12 mouse cellular contexts compared by ENCODE assay signal in the genomic region with DNA sequence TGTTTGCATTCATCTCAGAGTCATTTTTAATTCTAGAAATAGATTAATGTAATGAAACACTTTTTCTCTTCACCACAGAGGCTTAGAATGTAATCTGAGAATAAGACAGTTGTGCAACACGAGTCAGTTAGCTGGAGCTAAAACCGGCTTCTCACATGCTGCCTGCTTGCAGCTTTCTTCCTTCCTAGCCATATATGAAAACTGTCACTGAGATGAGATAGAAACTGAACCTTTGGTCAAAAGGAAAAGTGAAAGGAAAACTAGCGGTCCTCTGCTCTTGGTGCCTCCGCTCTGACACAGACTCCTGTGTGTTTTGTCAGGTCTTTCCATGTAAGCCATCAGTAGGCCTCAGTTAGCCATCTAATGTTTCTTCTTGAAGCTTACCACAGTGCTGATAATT.
A peak's percentile ranks its signal among the peaks of the same experiment; 100 is the strongest.
DNase-seq lines count a peak whose midpoint lies in the region; ATAC-seq lines count a peak whose summit lies in the region.
"Had no signal": no experiment of that assay in that cellular context is flagged by ENCODE, and none has a peak within 500 bp of the region (broad histone marks: within the 10 kb centered on the region; RNA-seq: fewer than 3 reads in every experiment).

No protein-coding gene starts in this region.

- no peak for ATAC-seq in embryonic facial prominence, embryonic 14.5 days (ENCODE audit: low read depth)
- no peak for ATAC-seq in liver, embryonic 16.5 days (ENCODE audit: low read depth)
- no peak for ATAC-seq in liver, embryonic 11.5 days (replicated peaks; ENCODE audit: low FRiP score)
- ATAC-seq in heart, embryonic 12.5 days (ENCODE audit: insufficient number of reproducible peaks, low FRiP score): no peak
- ATAC-seq in hindbrain, embryonic 14.5 days (ENCODE audit: low FRiP score): no peak

- H3K4me1 ChIP-seq in embryonic facial prominence, embryonic 14.5 days (ENCODE audit: control insufficient read depth, insufficient read depth, low read length): no peaks in the 10 kb centered on the region
- no peaks in the 10 kb centered on the region for H3K4me1 ChIP-seq in embryonic facial prominence, embryonic 10.5 days
- peaks cover 2% of the 10 kb centered on the region for H3K4me1 ChIP-seq in liver, embryonic 16.5 days (ENCODE audit: control insufficient read depth, low read depth, low read length)
- no peaks in the 10 kb centered on the region for H3K4me1 ChIP-seq in liver, embryonic 11.5 days (replicated peaks; ENCODE audit: control insufficient read depth, insufficient read depth, low read length)
- H3K4me1 ChIP-seq in heart, embryonic 12.5 days (replicated peaks): peaks cover 23% of the 10 kb centered on the region
- no peaks in the 10 kb centered on the region for H3K4me1 ChIP-seq in hindbrain, embryonic 14.5 days (replicated peaks; ENCODE audit: control insufficient read depth, insufficient read depth, low read length)
- H3K4me1 ChIP-seq: forebrain, embryonic 12.5 days; neural tube, embryonic 13.5 days had no signal

- DNase-seq in embryonic facial prominence, embryonic 14.5 days (ENCODE audit: low spot score): peak; percentile 29
- no peak for DNase-seq in embryonic facial prominence, embryonic 10.5 days (ENCODE audit: low spot score)
- DNase-seq in liver, embryonic 11.5 days (ENCODE audit: low spot score): no peak
- DNase-seq in naive thymus-derived CD4-positive, alpha-beta T cell, adult 2 months (ENCODE audit: low read depth): peak; percentile 32
- no peak for DNase-seq in hindbrain, embryonic 14.5 days (ENCODE audit: low spot score)
- DNase-seq in kidney, postnatal 10 days: no peak
- DNase-seq: left cerebral cortex, postnatal 4 days; thymus, postnatal 4 days had no signal

- H3K4me2 ChIP-seq in embryonic facial prominence, embryonic 14.5 days (ENCODE audit: low read depth, low read length): no peak overlapping the region
- peak overlapping the region; percentile 14; the same call in 1 of the 2 replicates for H3K4me2 ChIP-seq in liver, embryonic 16.5 days (ENCODE audit: low read depth, low read length)
- H3K4me2 ChIP-seq in liver, embryonic 11.5 days: no peak overlapping the region
- H3K4me2 ChIP-seq in heart, embryonic 12.5 days: peak overlapping the region; percentile 38
- H3K4me2 ChIP-seq in hindbrain, embryonic 14.5 days (replicated peaks): no peak overlapping the region
- H3K4me2 ChIP-seq: forebrain, embryonic 12.5 days; neural tube, embryonic 13.5 days had no signal

- no peak overlapping the region for H3K27ac ChIP-seq in embryonic facial prominence, embryonic 14.5 days (replicated peaks; ENCODE audit: low read depth, low read length)
- H3K27ac ChIP-seq in embryonic facial prominence, embryonic 10.5 days (replicated peaks): no peak overlapping the region
- no peak overlapping the region for H3K27ac ChIP-seq in liver, embryonic 16.5 days (ENCODE audit: low read length)
- H3K27ac ChIP-seq in liver, embryonic 11.5 days (ENCODE audit: low read depth, low read length): no peak overlapping the region
- peak overlapping the region; percentile 76; the same call in 1 of the 2 replicates for H3K27ac ChIP-seq in heart, embryonic 12.5 days (ENCODE audit: poor library complexity, severe bottlenecking)
- no peak overlapping the region for H3K27ac ChIP-seq in hindbrain, embryonic 14.5 days
- H3K27ac ChIP-seq: forebrain, embryonic 12.5 days; neural tube, embryonic 13.5 days had no signal

- H3K9ac ChIP-seq in embryonic facial prominence, embryonic 14.5 days (ENCODE audit: low read depth, low read length): no peak overlapping the region
- no peak overlapping the region for H3K9ac ChIP-seq in liver, embryonic 16.5 days (ENCODE audit: low read depth, low read length)
- H3K9ac ChIP-seq in liver, embryonic 11.5 days (ENCODE audit: low read depth, low read length): no peak overlapping the region
- H3K9ac ChIP-seq in heart, embryonic 12.5 days: no peak overlapping the region
- no peak overlapping the region for H3K9ac ChIP-seq in hindbrain, embryonic 14.5 days
- H3K9ac ChIP-seq: forebrain, embryonic 12.5 days; neural tube, embryonic 13.5 days had no signal

- no peak overlapping the region for H3K4me3 ChIP-seq in embryonic facial prominence, embryonic 14.5 days (ENCODE audit: low read depth, low read length)
- no peak overlapping the region for H3K4me3 ChIP-seq in embryonic facial prominence, embryonic 10.5 days
- no peak overlapping the region for H3K4me3 ChIP-seq in liver, embryonic 16.5 days (ENCODE audit: low read depth, low read length)
- no peak overlapping the region for H3K4me3 ChIP-seq in liver, embryonic 11.5 days (ENCODE audit: low read depth, low read length)
- H3K4me3 ChIP-seq in heart, embryonic 12.5 days: no peak overlapping the region
- no peak overlapping the region for H3K4me3 ChIP-seq in hindbrain, embryonic 14.5 days (replicated peaks; ENCODE audit: low read length)
- H3K4me3 ChIP-seq: forebrain, embryonic 12.5 days; neural tube, embryonic 13.5 days had no signal

- peaks cover 31% of the 10 kb centered on the region for H3K36me3 ChIP-seq in embryonic facial prominence, embryonic 14.5 days (ENCODE audit: control insufficient read depth, insufficient read depth, low read length)
- H3K36me3 ChIP-seq in embryonic facial prominence, embryonic 10.5 days (replicated peaks): peaks cover 40% of the 10 kb centered on the region
- peaks cover 6% of the 10 kb centered on the region for H3K36me3 ChIP-seq in liver, embryonic 16.5 days (ENCODE audit: control insufficient read depth, insufficient read depth)
- H3K36me3 ChIP-seq in liver, embryonic 11.5 days (ENCODE audit: control insufficient read depth, insufficient read depth, low read length): peaks cover 2% of the 10 kb centered on the region; the same call in 1 of the 2 replicates
- H3K36me3 ChIP-seq in heart, embryonic 12.5 days: peaks cover 16% of the 10 kb centered on the region
- peaks cover 41% of the 10 kb centered on the region for H3K36me3 ChIP-seq in hindbrain, embryonic 14.5 days (replicated peaks; ENCODE audit: control insufficient read depth, insufficient read depth)

- WGBS in embryonic facial prominence, embryonic 14.5 days: 67% methylated on average over 4 of the region's 4 CpGs
- WGBS in embryonic facial prominence, embryonic 10.5 days: 87% methylated on average over 4 of the region's 4 CpGs
- 50% methylated on average over 4 of the region's 4 CpGs for WGBS in liver, embryonic 16.5 days (ENCODE audit: insufficient replicate concordance)
- 80% methylated on average over 4 of the region's 4 CpGs for WGBS in liver, embryonic 11.5 days
- 62% methylated on average over 4 of the region's 4 CpGs for WGBS in heart, embryonic 12.5 days
- 87% methylated on average over 4 of the region's 4 CpGs for WGBS in hindbrain, embryonic 14.5 days

- no peaks in the 10 kb centered on the region for H3K9me3 ChIP-seq in embryonic facial prominence, embryonic 14.5 days (ENCODE audit: control insufficient read depth, low read length)
- H3K9me3 ChIP-seq in embryonic facial prominence, embryonic 10.5 days: no peaks in the 10 kb centered on the region
- H3K9me3 ChIP-seq in liver, embryonic 16.5 days (replicated peaks; ENCODE audit: control insufficient read depth, low read length): no peaks in the 10 kb centered on the region
- no peaks in the 10 kb centered on the region for H3K9me3 ChIP-seq in liver, embryonic 11.5 days (ENCODE audit: control insufficient read depth, low read length)
- no peaks in the 10 kb centered on the region for H3K9me3 ChIP-seq in heart, embryonic 12.5 days (replicated peaks)
- H3K9me3 ChIP-seq in hindbrain, embryonic 14.5 days (ENCODE audit: control insufficient read depth, low read length): no peaks in the 10 kb centered on the region
- H3K9me3 ChIP-seq: forebrain, embryonic 12.5 days; neural tube, embryonic 13.5 days had no signal

- H3K27me3 ChIP-seq in embryonic facial prominence, embryonic 14.5 days (replicated peaks; ENCODE audit: control insufficient read depth, insufficient read depth, low read length): no peaks in the 10 kb centered on the region
- no peaks in the 10 kb centered on the region for H3K27me3 ChIP-seq in embryonic facial prominence, embryonic 10.5 days (replicated peaks; ENCODE audit: low read depth, poor library complexity, severe bottlenecking)
- H3K27me3 ChIP-seq in liver, embryonic 16.5 days (ENCODE audit: control insufficient read depth, insufficient read depth, low read depth, low read length): no peaks in the 10 kb centered on the region
- H3K27me3 ChIP-seq in liver, embryonic 11.5 days (replicated peaks; ENCODE audit: control insufficient read depth, insufficient read depth, low read length): no peaks in the 10 kb centered on the region
- H3K27me3 ChIP-seq in heart, embryonic 12.5 days (replicated peaks): no peaks in the 10 kb centered on the region
- no peaks in the 10 kb centered on the region for H3K27me3 ChIP-seq in hindbrain, embryonic 14.5 days (ENCODE audit: control insufficient read depth, insufficient read depth, low read length)
- H3K27me3 ChIP-seq: forebrain, embryonic 12.5 days; neural tube, embryonic 13.5 days had no signal

Comparison
In these comparisons a context has a peak if more than half of its experiments do, and no peak if none do; other contexts are left out.
1. DNase-seq: peak in embryonic facial prominence, embryonic 14.5 days (single experiment) and naive thymus-derived CD4-positive, alpha-beta T cell, adult 2 months (single experiment); none in embryonic facial prominence, embryonic 10.5 days (single experiment), liver, embryonic 11.5 days (single experiment), hindbrain, embryonic 14.5 days (single experiment) and kidney, postnatal 10 days (single experiment).
2. H3K4me2 ChIP-seq: peak in liver, embryonic 16.5 days (single experiment) and heart, embryonic 12.5 days (single experiment); none in embryonic facial prominence, embryonic 14.5 days (single experiment), liver, embryonic 11.5 days (single experiment) and hindbrain, embryonic 14.5 days (single experiment).